Mouse (Mus musculus) lung, postnatal 25 days (tissue): Measurements from ENCODE around the gene Kif26b.

ENCODE experiments used
- DNase-seq: peaks from one replicate; pipeline ENCODE4 v3.0.0; 2022; ENCODE audit warnings: low spot score

Gene Kif26b

DNA sequence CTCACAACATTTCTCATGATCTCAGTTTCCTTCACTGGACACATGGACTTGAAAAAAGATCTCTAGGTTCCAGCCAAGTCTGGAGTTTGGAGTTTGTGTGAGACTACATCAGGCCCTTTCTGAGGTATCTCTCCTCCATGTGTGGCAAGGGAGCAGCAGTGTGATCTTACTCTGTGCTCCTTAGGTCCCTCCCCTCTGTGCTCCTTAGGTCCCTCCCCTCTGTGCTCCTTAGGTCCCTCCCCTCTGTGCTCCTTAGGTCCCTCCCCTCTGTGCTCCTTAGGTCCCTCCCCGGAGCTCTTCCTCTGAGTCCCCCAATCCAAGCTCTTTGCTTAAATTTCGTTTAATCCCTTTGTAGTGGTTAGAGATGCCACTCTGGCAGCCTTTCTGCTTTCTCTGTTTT is 250.8 kb downstream of the Kif26b start:
- no peak for DNase-seq

DNA sequence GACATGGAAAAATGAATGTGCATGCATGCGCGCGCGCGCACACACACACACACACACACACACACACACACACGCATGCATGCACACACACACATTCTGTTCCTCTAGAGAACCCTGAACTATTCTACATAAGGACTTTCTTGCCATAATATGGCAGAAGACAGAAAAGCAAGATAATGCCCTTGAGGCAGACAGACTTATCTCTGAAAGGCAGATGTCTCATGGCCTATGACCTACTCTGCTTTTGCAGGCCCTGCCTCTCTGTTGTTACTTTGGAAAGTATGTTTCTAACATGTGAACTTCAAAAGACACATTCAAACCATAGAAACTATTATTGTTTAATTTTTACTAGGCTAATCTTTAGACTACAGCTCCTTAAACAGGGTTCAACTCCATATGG is 255.1 kb downstream of the Kif26b start:
- DNase-seq: no peak

DNA sequence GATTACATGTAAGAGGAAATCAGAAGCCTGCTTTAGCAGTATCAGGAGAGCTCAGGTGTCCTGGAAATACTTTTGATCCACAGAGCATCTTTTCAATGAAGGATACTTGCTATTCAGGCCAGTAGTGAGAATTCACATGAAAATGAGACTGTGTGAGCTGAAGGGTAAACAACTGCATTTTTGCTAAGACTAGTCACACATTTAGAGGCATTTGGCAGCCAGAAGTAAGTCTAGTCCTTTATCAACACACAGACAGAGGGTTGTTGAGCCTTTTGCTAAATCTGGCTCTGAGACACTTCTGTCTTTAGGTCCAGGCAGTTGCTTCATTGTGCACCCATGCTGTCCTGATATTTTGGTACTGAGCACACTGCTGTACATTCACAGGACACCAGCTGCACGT is 262.3 kb downstream of the Kif26b start:
- no peak for DNase-seq

DNA sequence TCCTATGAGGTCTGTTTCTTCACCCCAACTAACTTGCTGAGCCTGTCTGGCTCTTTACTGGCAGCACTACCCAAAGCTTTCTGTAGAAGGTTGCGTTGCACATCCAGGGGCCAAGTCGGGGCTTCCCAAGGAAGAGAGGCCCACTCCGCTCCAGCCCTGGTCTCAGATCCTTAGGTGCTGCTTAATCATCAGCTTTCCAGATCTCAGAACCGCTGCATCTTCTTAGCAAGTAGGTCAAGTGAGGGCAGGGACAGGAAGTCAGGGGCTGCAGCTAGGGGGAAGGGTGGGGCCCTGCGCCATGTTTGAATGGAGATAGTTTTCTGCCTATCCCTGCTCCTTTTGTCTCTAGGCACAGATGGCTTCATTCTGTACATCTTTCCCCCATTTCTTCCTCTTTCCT is 263.8 kb downstream of the Kif26b start:
- no peak for DNase-seq

DNA sequence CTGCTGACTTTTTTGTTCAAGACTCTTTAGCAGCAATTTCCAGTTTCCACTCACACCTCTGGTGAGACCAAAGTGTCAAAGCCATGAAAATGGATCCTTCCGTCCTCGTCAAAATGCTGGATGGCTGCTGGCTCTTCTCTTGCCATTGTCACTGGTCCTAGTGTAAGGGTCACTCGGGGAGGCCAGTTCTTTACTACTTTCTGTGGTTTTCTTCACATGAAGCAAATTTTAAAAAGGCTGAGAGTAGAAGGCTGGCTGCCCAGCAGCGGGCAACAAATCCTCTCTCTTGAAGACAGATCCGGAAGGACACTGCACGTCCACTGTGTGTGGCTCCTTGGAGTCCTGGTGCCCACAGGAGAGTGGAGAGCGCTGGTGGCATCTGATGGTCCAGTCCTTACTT is 265.9 kb downstream of the Kif26b start:
- no peak for DNase-seq

DNA sequence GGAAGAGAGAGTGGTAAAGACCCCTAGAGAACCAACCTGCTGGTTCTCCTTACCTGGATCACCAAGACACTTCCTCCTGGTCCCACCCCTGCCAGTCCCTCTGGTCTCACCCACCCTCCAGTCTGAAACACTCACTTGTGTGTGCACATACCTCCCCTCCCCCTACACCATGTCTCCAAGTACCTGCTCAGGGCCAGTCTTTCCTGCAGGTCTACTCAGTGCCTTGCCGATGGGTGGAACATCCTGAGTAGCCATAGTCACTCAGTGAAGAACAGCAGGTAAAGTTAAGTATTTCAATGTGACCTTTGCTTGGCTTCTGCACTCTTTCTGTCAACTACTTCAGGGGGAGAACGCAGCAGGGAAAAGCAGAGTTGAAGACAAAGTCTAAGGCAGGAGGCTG is 268.5 kb downstream of the Kif26b start:
- no peak for DNase-seq

DNA sequence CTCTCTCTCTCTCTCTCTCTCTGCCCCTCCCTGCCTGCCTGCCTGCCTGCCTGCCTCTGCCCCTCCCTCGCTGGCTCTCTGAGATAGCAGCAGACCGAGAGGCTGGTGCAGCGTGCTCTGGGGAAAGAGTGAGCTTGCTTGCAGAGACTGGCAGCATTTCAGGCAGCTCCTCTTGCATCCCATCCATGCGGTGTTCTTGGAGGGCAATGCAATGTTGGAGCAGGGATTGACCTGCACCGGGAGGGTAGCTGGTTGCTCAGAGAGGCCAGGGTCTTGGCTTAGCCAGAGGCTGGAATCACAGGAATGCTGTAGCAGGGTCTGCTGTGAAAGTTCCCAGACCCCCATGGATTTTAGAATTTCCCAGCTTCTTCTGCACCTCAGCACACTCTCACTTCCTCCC is 269.4 kb downstream of the Kif26b start:
- no peak for DNase-seq

DNA sequence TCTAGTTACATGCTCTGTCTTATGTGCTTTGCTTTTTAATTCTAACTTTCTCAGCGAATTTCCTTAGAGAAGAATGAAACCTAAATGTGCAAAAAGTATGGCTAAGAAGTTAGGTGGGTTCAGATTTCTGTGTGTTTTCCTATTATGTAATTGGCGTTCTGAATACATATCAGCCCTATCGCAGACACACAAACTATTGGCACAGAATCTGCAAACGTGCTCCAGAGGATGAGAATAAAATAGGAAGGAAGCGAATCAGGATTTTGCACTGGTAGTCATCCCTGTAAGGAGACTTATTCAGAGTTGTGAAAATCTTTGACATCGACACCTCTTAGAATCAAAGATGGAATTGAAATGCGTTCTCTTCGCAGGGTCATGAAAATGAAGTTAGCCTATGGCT is 270.0 kb downstream of the Kif26b start:
- no peak for DNase-seq

DNA sequence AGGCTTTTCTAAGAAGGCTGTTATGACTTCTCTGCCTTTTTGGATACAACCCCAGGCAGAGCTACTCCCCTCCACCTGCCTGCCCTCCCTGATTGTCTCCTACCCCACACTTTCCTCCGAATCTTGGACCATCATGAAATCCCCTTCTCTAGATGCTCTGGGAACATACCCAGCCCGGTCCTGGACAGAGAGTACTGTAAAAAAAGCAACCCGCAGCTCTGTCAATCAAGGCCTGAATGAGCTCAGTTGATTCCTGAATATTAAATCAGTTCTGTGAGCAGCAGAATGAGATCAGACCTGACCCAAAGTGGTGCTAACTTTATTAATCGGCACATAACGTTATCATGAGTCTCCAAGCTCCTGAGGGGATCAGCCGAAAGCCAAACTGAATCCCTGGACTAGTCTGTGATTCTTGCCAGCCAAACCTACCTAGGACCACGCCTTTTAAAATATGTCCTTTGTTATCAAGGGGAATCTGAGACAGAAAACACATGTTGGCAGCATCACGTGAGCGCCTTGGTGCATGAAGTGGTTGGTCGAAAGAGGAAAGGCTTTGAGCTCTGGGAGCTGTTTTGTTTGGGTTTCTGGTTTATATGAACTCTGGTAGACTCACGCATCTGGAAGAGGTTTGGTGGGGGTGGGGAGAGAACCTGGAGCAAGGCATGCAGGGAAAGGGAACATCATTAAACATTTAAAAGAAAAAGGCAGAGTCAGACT is 271.1 kb downstream of the Kif26b start:
- no peak for DNase-seq

DNA sequence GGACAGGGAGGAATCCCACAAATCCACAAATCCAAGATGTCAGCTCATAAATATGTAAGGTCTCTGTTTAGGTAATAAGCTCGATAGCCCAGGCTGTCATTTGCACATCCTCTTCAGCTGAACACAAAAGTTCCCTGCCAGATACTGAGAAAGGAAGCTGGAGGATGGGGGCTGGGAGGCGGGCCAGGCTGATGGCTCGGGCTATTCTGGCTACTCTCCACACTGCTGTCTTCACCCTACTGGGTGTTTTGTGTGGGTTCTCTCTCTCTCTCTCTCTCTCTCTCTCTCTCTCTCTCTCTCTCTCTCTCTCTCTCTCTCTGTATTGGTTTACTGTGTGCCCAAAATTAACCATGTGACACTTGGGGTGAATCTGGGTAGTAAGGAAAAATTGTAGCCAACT is 274.2 kb downstream of the Kif26b start:
- DNase-seq: no peak

DNA sequence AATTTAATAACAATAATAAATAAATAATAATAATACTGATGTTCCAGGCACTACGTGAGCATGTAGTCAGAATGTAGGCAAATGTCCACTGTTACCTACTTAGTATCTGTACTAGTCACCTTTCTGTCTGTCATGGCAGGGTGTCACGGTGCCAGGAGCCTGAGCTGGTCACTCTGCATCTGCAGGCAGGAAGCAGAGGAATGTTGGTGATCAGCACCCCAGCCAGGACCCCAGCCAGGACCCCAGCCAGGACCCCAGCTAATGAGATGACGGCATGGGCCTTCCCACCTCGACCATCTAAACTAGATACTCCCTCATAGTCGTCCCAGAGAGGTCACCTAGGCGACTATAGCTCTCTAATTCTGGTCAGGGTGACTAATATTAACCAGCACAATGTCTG is 288.6 kb downstream of the Kif26b start:
- no peak for DNase-seq

DNA sequence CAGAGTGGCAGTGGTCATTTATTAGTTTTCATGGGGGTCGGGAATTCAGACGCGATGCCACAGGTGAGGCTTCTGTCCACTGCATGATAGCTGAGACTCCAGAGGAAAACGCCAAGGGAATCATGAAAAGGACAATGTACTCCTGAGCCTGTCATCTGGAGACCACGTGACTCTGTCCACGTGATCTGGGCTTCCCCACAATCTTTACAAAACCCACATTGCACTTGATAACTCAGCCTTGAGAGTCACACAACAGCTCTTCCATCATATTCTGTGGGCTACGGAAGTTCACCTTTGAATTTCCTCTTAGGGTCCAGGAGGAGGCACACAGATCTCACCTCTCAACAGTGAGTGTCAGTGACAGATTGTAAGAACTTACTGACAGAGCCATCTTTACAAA is 290.1 kb downstream of the Kif26b start:
- no peak for DNase-seq

DNA sequence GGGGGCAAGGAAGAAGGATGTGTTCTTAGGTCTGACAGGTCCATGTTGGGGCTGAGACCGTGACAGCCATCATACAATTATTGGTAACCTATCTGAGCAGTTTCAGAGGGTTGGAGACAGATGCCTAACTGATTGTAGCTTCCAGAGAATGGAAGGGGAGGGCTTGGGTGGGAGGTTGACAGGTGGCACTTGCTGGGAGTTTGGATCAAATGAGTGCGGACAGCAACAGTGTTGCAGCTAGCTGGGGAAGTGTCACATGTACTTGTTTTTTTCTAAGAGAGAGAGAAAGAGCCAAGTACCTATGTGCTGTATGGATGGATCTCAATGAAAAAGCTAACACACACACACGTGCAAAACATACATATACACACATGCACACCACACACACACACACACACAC is 291.2 kb downstream of the Kif26b start:
- no peak for DNase-seq

DNA sequence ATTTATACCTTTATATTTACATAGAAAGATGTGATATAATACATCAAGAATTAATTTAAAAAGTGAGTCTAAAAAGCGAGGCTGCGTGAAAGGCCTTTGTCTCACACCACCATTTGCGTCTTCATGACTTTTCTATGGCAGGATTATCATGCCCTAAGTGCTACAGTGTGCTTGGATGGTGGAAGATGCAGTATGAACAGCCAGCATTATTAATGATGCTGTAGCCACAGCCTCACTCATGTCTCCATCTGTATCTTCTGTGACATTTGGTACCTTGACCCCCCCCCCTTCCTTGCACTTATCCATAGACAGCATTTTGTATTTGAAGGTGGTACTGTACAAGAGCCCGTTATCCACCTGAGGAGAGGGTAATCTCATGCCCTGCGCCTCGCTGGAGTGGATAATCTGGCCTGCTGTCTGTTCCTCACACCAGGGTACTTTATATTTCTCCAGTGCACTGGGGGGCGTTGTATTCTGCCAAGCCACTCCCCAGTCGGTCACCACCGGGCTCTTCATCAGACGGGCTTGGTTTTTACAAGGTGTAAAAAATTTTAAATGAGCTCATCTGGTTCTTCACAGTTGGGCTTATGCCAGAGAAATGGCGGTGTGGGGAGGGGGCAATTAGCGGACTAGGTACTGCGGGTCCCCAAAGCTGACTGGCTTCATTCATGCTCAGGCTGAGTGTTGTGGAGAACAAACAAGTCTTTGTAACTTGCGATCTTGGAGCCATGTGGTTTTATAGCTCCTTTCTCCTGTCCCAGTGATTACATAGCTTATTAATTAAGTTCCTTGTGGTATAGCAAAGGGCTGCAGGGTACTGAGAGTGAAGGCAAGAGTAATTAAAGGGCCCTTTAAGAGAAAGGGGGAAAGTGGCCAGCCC is 291.9 kb downstream of the Kif26b start:
- no peak for DNase-seq

DNA sequence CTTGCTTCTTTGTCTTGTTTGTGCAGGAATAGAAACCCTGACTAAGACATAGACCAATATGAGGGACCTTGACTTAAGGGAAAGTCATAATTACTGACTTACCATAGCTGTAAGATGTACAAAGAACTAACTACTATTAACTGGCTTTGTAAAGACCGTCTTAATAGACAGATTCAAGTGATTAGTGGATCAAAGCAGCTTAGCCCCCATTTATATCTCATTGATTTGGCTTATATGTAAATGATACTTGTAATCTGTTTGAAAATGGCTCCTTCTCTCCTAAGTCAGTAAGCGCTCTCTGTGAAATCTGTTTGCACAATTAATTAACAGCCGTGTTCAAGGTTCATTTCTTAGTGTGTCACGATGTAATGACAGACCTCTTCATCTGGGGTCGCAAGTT is 295.9 kb downstream of the Kif26b start:
- no peak for DNase-seq

DNA sequence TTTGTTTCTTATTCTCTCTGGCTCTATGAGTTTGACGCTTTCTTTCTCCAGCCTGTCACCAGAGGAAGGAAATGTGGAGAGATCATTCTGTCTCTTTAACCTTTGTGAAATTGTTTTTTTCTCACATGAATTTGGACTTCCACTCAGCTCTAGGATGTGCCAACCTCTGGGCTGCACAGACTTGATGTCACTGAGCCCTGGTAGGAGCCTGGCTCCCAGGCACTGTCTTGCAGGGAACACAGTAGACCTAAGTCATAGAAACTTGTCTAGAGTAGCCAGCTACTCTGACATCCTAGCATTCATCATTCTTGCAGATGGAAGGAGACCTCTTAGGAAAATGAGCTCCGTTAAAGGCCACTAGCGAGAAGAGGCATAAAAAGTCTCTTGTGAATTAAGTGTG is 298.3 kb downstream of the Kif26b start:
- no peak for DNase-seq

DNA sequence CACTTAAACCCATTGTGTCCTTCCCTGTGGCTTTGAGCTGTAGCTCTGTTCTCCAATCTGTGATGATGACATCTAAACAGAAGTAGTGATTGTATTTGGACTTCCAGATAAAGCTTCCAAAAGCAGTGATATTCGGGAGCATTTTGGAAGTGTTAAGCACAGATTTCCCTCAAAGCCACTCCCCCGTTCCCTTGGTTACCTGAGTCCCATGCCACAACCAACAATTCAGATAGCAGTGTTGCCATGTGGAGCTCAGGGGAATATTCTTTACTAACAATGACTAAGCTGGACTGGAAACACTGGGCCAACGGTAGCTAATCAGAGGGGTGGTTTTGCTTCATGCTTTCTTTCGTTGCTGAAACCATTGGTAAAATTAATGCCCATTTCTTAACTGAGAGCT is 300.5 kb downstream of the Kif26b start:
- no peak for DNase-seq

DNA sequence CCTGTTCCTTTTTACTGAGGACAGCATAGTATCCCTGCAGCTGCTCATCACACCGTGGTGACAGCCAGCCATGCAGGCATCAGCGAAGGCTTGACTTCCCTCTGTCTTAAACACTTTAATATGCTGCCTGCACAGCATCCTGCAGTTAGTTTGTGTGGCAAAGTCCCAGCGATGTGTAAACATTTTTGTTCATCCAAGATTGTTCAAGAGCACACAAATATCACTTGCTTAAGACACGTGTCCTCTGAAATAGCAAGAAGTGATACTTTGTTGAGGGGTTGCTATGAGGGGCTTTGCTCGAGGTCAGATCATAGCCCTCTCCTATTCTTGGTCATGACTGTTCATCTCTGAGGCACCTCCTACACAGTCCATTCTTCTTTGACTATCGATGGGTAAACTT is 303.6 kb downstream of the Kif26b start:
- DNase-seq: no peak

DNA sequence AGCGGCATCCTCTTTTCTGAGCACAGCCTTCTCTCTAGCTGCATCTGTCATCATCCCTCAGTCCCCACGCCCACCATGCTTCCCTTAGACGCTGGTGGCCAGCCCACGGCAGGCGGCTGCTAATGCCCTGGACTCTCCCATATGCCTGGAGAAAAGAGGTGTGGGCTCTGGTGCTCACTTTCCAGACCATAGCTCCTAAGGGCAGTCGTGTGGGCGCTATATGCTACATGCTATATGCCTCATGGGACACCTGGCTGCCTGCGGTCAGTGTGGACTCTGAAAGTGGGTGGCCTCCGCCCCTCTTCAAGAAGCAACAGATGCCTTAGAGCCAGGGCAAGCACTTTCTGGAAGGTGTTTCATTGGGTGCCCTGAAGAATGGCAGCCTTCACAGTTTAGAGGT is 306.9 kb downstream of the Kif26b start:
- DNase-seq: no peak

DNA sequence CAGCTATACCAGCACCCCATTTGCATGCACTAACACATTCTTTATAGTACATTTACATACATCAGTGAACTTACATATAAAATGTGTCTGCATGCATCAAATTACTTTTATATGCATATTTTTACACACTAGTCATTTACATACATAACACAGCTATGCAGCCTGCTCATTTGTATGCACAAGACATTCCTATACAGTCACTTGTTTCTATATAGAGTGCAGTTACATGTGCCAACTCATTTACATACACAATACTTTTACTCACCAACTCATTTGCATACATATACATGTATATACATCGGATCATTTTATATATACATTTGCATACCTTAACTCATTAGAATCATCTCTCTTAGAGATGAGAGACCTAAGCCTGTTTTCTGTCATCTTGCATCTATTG is 308.1 kb downstream of the Kif26b start:
- DNase-seq: no peak

DNA sequence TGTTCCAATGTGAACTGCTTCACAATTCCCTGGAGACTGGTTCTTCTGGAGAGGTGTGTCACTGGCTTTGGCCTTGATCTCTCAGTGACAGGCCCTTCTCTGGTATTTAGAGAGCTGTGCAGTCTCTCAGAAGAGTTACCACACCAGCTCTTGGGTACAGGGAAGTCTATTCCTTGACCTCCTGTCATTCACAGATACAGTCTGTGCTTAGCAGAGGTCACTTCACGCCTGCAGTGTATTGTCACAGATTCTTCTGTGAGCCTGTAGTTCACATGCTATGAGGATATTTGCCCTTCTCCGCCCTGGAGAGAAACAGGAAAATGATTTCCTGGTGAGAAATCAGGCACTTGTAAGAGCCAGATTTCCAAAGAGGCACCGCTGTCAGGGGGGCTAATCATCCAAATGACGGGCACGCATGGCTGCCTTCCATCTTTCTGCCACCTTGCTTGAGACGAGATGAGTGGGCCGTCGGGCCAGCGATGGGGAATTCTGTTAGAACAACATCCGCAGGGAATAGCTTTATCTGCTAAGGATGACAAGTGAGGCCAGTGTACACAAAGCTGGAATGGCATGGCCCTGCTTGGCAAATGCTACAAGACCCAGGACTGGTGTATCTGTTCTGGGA is 309.9 kb downstream of the Kif26b start:
- DNase-seq: no peak

DNA sequence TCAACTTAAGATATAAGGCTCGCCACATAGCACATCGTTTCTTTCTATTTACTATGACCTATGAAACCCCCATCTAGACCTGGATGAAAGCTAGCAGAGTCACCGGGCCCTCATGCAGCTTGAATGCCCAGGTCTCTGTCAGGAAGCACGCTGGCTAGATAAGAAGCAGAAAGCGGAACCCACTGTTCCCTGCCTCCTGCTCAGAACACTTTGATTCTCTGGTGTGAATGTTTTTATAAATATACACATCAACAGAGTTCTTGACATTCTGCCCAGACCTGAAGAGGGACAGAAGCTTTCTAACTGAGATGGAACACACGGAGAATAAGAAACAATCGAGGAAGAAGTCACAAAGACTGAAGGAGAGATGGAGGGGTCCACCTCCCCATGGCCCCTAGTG is 311.4 kb downstream of the Kif26b start:
- peak; percentile 16 for DNase-seq

DNA sequence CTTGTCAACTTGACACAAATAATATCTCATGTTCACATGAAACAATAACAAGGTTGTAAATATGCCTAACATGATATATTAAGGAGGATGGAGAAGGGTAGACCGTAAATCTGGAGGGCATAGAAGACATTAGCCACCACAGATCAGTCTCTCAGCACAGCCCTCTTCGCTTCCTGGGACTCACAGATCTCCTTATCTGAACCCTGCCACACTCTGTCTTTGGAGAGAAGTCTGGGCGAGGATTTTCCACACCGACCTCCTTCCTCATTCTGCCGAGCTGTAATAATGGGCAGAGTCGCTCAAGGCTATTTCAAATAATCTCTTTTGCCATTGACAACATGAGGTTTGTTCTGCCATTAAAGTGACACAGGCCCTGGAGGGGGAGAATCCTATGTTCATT is 315.9 kb downstream of the Kif26b start:
- DNase-seq: no peak
